In genomic region chr15:5143361-5144020, GRCm38 (mm10) we compare ENCODE assay signal across 8 mouse cellular contexts. TPM values are rescaled to one million over a fixed set of nuclear protein-coding genes. Genes with fewer than 3 reads are reported as not detected.
DNase-seq lines count a peak whose midpoint lies in the region; ATAC-seq and TF ChIP-seq lines count a peak whose summit lies in the region.

Prkaa1 (plus strand) TSS chr15:5143861.

- H3K27me3 ChIP-seq in megakaryocyte, embryonic 14.5 days (replicated peaks) = no peaks in the 10 kb centered on the region

- 0 out of 2 replicates have a peak, but pooled peaks have one; percentile 40 for TF ChIP-seq POLR2A in cortical plate, adult 2 months (IDR thresholded peaks at IDR 0.05; ENCODE audit: extremely low read depth, insufficient read depth, low read length)

- peak within 1 kb of the TSS; percentile 98 for H3K4me3 ChIP-seq in cortical plate, adult 2 months (ENCODE audit: insufficient read depth, low read length)
- H3K4me3 ChIP-seq in megakaryocyte, embryonic 14.5 days (replicated peaks) = peak within 1 kb of the TSS; percentile 99

- peak; percentile 71 to 83 for DNase-seq in adrenal gland, adult 18-20 months (ENCODE audit: low spot score in 2 of 2)
- DNase-seq in gastrocnemius, postnatal 14 days = peak; percentile 82
- DNase-seq in left cerebral cortex, adult 9 months (ENCODE audit: low spot score in 2 of 2) = peak; percentile 33 to 52
- DNase-seq in right cerebral cortex, postnatal 36 days (ENCODE audit: low spot score in 2 of 2) = peak; percentile 34 to 44
- peak; percentile 71 to 79 for DNase-seq in urinary bladder, postnatal 4 days (ENCODE audit: low spot score in 2 of 2)

- intact Hi-C loops in gastrocnemius, postnatal 14 days (cut with DNase I; ENCODE audit: low total_unique reads) = no loop called here

- H3K9me3 ChIP-seq in megakaryocyte, embryonic 14.5 days = no peaks in the 10 kb centered on the region

- peaks cover 6% of the 10 kb centered on the region; the same call in 1 of the 2 replicates for H3K4me1 ChIP-seq in cortical plate, adult 2 months (ENCODE audit: control insufficient read depth, insufficient read depth, low read length)
- peaks cover 70% of the 10 kb centered on the region for H3K4me1 ChIP-seq in megakaryocyte, embryonic 14.5 days

- peak; percentile 70 for ATAC-seq in inflammation-experienced regulatory T-cells, adult 6 months

- H3K27ac ChIP-seq in cortical plate, adult 2 months (ENCODE audit: insufficient read depth, low read length) = peak within 1 kb of the TSS; percentile 97

- peaks cover 7% of the 10 kb centered on the region for H3K36me3 ChIP-seq in megakaryocyte, embryonic 14.5 days (replicated peaks; ENCODE audit: low read length)

- no peak for TF ChIP-seq CTCF in cortical plate, adult 2 months (IDR thresholded peaks at IDR 0.05; ENCODE audit: extremely low read depth, insufficient read depth, low read length)

RNA-seq across cellular contexts. Expression of gene Prkaa1, which starts in this region (rescaled TPM):
- total RNA-seq in adrenal gland, adult 18-20 months (2021) = 10 to 100 TPM; 31.8 to 36.3 TPM
- polyA plus RNA-seq in cortical plate, adult 2 months (2012; rRNA removed) = 13.0 and 13.4 TPM in 2 replicates
- total RNA-seq in gastrocnemius, postnatal 14 days (2021) = 10 to 100 TPM; 13.5 to 13.8 TPM
- polyA plus RNA-seq in inflammation-experienced regulatory T-cells, adult 6 months (2017; shearing (Covaris generic)) = 10 to 100 TPM; 18.1 to 22.5 (median 21.9) TPM
- polyA plus RNA-seq in megakaryocyte, embryonic 14.5 days (2012; ENCODE audit: insufficient read depth, low replicate concordance) = 0.47 and 0.93 TPM in 2 replicates

Comparison
In these comparisons a context has a peak if more than half of its experiments do, and no peak if none do; other contexts are left out.
1. Peak in every context shown above with its lines: DNase-seq, ATAC-seq, H3K4me3 ChIP-seq and H3K27ac ChIP-seq.